Mouse (Mus musculus) heart, embryonic 16.5 days (tissue): Measurements from ENCODE around the gene Pmpca. TPM values are rescaled to one million over a fixed set of nuclear protein-coding genes. Genes with fewer than 3 reads are reported as not detected.

Experiments
- ATAC-seq: fragments of 200-750 bp; cut with Nextera tagmentation; replicated peaks from 2 replicates; pipeline ENCODE4 v1.8.0; 2017; ENCODE audit warnings: moderate number of reproducible peaks; ENCODE audit not compliant: insufficient read depth, low FRiP score; ENCODE audit errors: extremely low read depth
- H3K27ac ChIP-seq: fragments of 300-500 bp; sonication (generic); 2 replicates; pipeline ENCODE4 v1.5.1; 2014; ENCODE audit warnings: mild to moderate bottlenecking, low read length, control low read depth, moderate library complexity
- H3K27me3 ChIP-seq: fragments of 300-500 bp; sonication (generic); 2 replicates; pipeline ENCODE4 v1.6.1; 2014; ENCODE audit warnings: low read length, mixed read lengths; ENCODE audit not compliant: control insufficient read depth, insufficient read depth
- H3K36me3 ChIP-seq: fragments of 300-500 bp; sonication (generic); 2 replicates; pipeline ENCODE4 v1.6.1; 2014; ENCODE audit not compliant: control insufficient read depth, insufficient read depth
- H3K4me1 ChIP-seq: fragments of 300-500 bp; sonication (generic); 2 replicates; pipeline ENCODE4 v1.6.1; 2014; ENCODE audit warnings: low read length, mixed read lengths; ENCODE audit not compliant: control insufficient read depth, insufficient read depth
- H3K4me2 ChIP-seq: fragments of 300-500 bp; sonication (generic); 2 replicates; pipeline ENCODE4 v1.6.1; 2014; ENCODE audit warnings: low read depth, mild to moderate bottlenecking, control low read depth, low read length
- H3K4me3 ChIP-seq: fragments of 300-500 bp; sonication (generic); 2 replicates; pipeline ENCODE4 v1.5.1; 2014; ENCODE audit warnings: mild to moderate bottlenecking, control low read depth, low read length
- H3K9ac ChIP-seq: fragments of 300-500 bp; sonication (generic); 2 replicates; pipeline ENCODE4 v1.6.1; 2014; ENCODE audit warnings: low read length, control low read depth
- H3K9me3 ChIP-seq: fragments of 300-500 bp; sonication (generic); replicated peaks from 2 replicates; pipeline ENCODE4 v1.6.1; 2016; ENCODE audit warnings: low read length; ENCODE audit not compliant: control insufficient read depth
- WGBS: fragments of 180-500 bp; shearing (Covaris S2); extraction: QIAGEN DNeasy Blood & Tissue Kit; methylation state at CpG from one replicate; pipeline ENCODE4 v1.1.7; 2014; 5-methylcytosine and 5-hydroxymethylcytosine counted together
- polyA plus RNA-seq: library from polyadenylated mRNA; unstranded; fragments of >200 nt; fragmentation: Nextera tagmentation; extraction: Ambion mirVana; gene quantifications from 2 replicates; pipeline ENCODE4 v1.2.1, GENCODE M21; 2015

Gene Pmpca
- polyA plus RNA-seq, 1 experiment from 2014 or later = 118 TPM

GRCm38 (mm10) chr2:26390954-26391353, 1.8 kb downstream of the Pmpca start:
- Histone ChIP-seq H3K9ac (no peak overlapping the region), H3K36me3 (peaks cover 54% of the 10 kb centered on the region), H3K9me3 (no peaks in the 10 kb centered on the region), H3K4me1 (peaks cover 11% of the 10 kb centered on the region), H3K4me3 (no peak overlapping the region), H3K27ac (no peak overlapping the region), H3K4me2 (no peak overlapping the region), H3K27me3 (no peaks in the 10 kb centered on the region)
- WGBS = 83% methylated on average over 3 of the region's 3 CpGs
- no peak for ATAC-seq

- Histone ChIP-seq H3K9ac (no peak overlapping the region), H3K27ac (no peak overlapping the region), H3K4me1 (peaks cover 11% of the 10 kb centered on the region), H3K4me3 (no peak overlapping the region), H3K27me3 (no peaks in the 10 kb centered on the region), H3K4me2 (no peak overlapping the region), H3K36me3 (peaks cover 56% of the 10 kb centered on the region), H3K9me3 (no peaks in the 10 kb centered on the region)
- WGBS = 86% methylated on average over 6 of the region's 6 CpGs
- no peak for ATAC-seq
These were observed 2.5 kb downstream of the Pmpca start for GRCm38 (mm10) chr2:26391617-26392016.

- Histone ChIP-seq H3K4me2 (no peak overlapping the region), H3K4me1 (no peaks in the 10 kb centered on the region; the same call in 1 of the 2 replicates), H3K9ac (no peak overlapping the region), H3K4me3 (no peak overlapping the region), H3K36me3 (peaks cover 64% of the 10 kb centered on the region), H3K9me3 (no peaks in the 10 kb centered on the region), H3K27me3 (no peaks in the 10 kb centered on the region), H3K27ac (no peak overlapping the region)
- 0 out of 2 replicates have a peak, but pooled peaks have one; percentile 15 for ATAC-seq
- 81% methylated on average over 8 of the region's 8 CpGs for WGBS
These were observed 9.8 kb downstream of the Pmpca start for GRCm38 (mm10) chr2:26398978-26399377.

GRCm38 (mm10) chr2:26399647-26400046, 10.5 kb downstream of the Pmpca start:
- no peak overlapping the region for H3K27ac ChIP-seq

GRCm38 (mm10) chr2:26400296-26400695, 11.2 kb downstream of the Pmpca start:
- no peaks in the 10 kb centered on the region for H3K27me3 ChIP-seq
- H3K9me3 ChIP-seq = no peaks in the 10 kb centered on the region
- 82% methylated on average over 5 of the region's 5 CpGs for WGBS
- H3K9ac ChIP-seq = no peak overlapping the region
- H3K4me3 ChIP-seq = no peak overlapping the region
- H3K4me1 ChIP-seq = no peaks in the 10 kb centered on the region; the same call in none of the 2 replicates
- no peak overlapping the region for H3K4me2 ChIP-seq
- peaks cover 53% of the 10 kb centered on the region for H3K36me3 ChIP-seq
- no peak for ATAC-seq
- no peak overlapping the region for H3K27ac ChIP-seq

More at GRCm38 (mm10) chr2:26399647-26400046, 10.5 kb downstream of the Pmpca start:
- H3K27me3 ChIP-seq = no peaks in the 10 kb centered on the region
- no peaks in the 10 kb centered on the region; the same call in 1 of the 2 replicates for H3K4me1 ChIP-seq
- no peak overlapping the region for H3K4me3 ChIP-seq
- WGBS = 61% methylated on average over 5 of the region's 5 CpGs
- no peak for ATAC-seq
- peaks cover 59% of the 10 kb centered on the region for H3K36me3 ChIP-seq
- no peaks in the 10 kb centered on the region for H3K9me3 ChIP-seq
- H3K4me2 ChIP-seq = no peak overlapping the region
- H3K9ac ChIP-seq = no peak overlapping the region

GRCm38 (mm10) chr2:26401023-26401422, 11.9 kb downstream of the Pmpca start:
- Histone ChIP-seq H3K4me3 (no peak overlapping the region), H3K4me1 (peaks cover 3% of the 10 kb centered on the region), H3K4me2 (no peak overlapping the region), H3K9ac (no peak overlapping the region), H3K27ac (no peak overlapping the region), H3K27me3 (no peaks in the 10 kb centered on the region), H3K36me3 (peaks cover 46% of the 10 kb centered on the region), H3K9me3 (no peaks in the 10 kb centered on the region)
- 88% methylated on average over 4 of the region's 4 CpGs for WGBS
- ATAC-seq = no peak

GRCm38 (mm10) chr2:26402265-26402664, 13.1 kb downstream of the Pmpca start:
- 87% methylated on average over 1 of the region's 1 CpGs for WGBS
- H3K9me3 ChIP-seq = no peaks in the 10 kb centered on the region
- peaks cover 16% of the 10 kb centered on the region for H3K4me1 ChIP-seq
- no peaks in the 10 kb centered on the region for H3K27me3 ChIP-seq
- H3K4me3 ChIP-seq = no peak overlapping the region
- ATAC-seq = no peak
- H3K36me3 ChIP-seq = peaks cover 37% of the 10 kb centered on the region
- no peak overlapping the region for H3K9ac ChIP-seq
- H3K4me2 ChIP-seq = no peak overlapping the region
- no peak overlapping the region for H3K27ac ChIP-seq

- Histone ChIP-seq H3K27ac (no peak overlapping the region), H3K36me3 (peaks cover 29% of the 10 kb centered on the region), H3K9ac (no peak overlapping the region), H3K27me3 (no peaks in the 10 kb centered on the region), H3K4me1 (peaks cover 26% of the 10 kb centered on the region), H3K4me2 (no peak overlapping the region), H3K4me3 (no peak overlapping the region), H3K9me3 (no peaks in the 10 kb centered on the region)
- WGBS = 71% methylated on average over 8 of the region's 8 CpGs
- no peak for ATAC-seq
These were observed 14.2 kb downstream of the Pmpca start for GRCm38 (mm10) chr2:26403306-26403705.

GRCm38 (mm10) chr2:26408515-26409356, 19.6 kb downstream of the Pmpca start, which contains the start of gene Inpp5e:
Gene Inpp5e, minus strand, starts transcription at chr2:26409203.
- H3K4me1 ChIP-seq = peaks cover 33% of the 10 kb centered on the region
- H3K9ac ChIP-seq = peak within 1 kb of the TSS; percentile 96
- no peaks in the 10 kb centered on the region for H3K27me3 ChIP-seq
- ATAC-seq = peak; percentile 96
- H3K27ac ChIP-seq = peak within 1 kb of the TSS; percentile 87
- peaks cover 15% of the 10 kb centered on the region for H3K36me3 ChIP-seq
- whole genome bisulfite sequencing = under 1% methylated on average over 57 of the region's 57 CpGs
- no peaks in the 10 kb centered on the region for H3K9me3 ChIP-seq
- peak within 1 kb of the TSS; percentile 90 for H3K4me3 ChIP-seq
- H3K4me2 ChIP-seq = peak within 1 kb of the TSS; percentile 71
